Comparison of ENCODE assay signal across 9 mouse cellular contexts in genomic region chr9:21918692-21919384, GRCm38 (mm10). TPM values are rescaled to one million over a fixed set of nuclear protein-coding genes. Genes with fewer than 3 reads are reported as not detected.
DNase-seq lines count a peak whose midpoint lies in the region; ATAC-seq lines count a peak whose summit lies in the region.
"Had no signal": no experiment of that assay in that cellular context is flagged by ENCODE, and none has a peak within 500 bp of the region (broad histone marks: within the 10 kb centered on the region; RNA-seq: fewer than 3 reads in every experiment).

No protein-coding gene starts in this region.

- H3K9ac ChIP-seq in heart, embryonic 14.5 days (ENCODE audit: low read length) = no peak overlapping the region
- H3K9ac ChIP-seq in hindbrain, embryonic 11.5 days (ENCODE audit: low read depth, low read length) = no peak overlapping the region
- no peak overlapping the region for H3K9ac ChIP-seq in midbrain, embryonic 11.5 days (ENCODE audit: low read length)

- 0 out of 2 replicates have a peak, but pooled peaks cover 4% of the 10 kb centered on the region for H3K36me3 ChIP-seq in heart, embryonic 14.5 days (ENCODE audit: control insufficient read depth, insufficient read depth, low read length)
- H3K36me3 ChIP-seq in hindbrain, embryonic 11.5 days (ENCODE audit: control insufficient read depth, insufficient read depth, low read length) = no peaks in the 10 kb centered on the region
- H3K36me3 ChIP-seq in midbrain, embryonic 11.5 days (ENCODE audit: control insufficient read depth, insufficient read depth, low read length) = no peaks in the 10 kb centered on the region

- H3K27me3 ChIP-seq in heart, embryonic 14.5 days (ENCODE audit: control insufficient read depth, insufficient read depth, low read length) = no peaks in the 10 kb centered on the region
- H3K27me3 ChIP-seq in hindbrain, embryonic 11.5 days (ENCODE audit: control insufficient read depth, insufficient read depth, low read length) = peaks cover 5% of the 10 kb centered on the region; the same call in 1 of the 2 replicates
- H3K27me3 ChIP-seq in midbrain, embryonic 11.5 days (ENCODE audit: control insufficient read depth, insufficient read depth, low read length) = peaks cover 5% of the 10 kb centered on the region

- no peak for ATAC-seq in heart, embryonic 14.5 days (ENCODE audit: insufficient number of reproducible peaks, insufficient read depth, low FRiP score, low read depth)
- no peak for ATAC-seq in hindbrain, embryonic 11.5 days (ENCODE audit: low FRiP score)
- ATAC-seq in midbrain, embryonic 11.5 days (ENCODE audit: low FRiP score) = no peak
- no peak for ATAC-seq in CD4-positive, CD25-positive, alpha-beta regulatory T cell, adult 4 months

- intact Hi-C loops in heart, postnatal 25 days (cut with DNase I) = no loop called here

- peak overlapping the region; percentile 99 for H3K4me2 ChIP-seq in heart, embryonic 14.5 days (ENCODE audit: low read length)
- H3K4me2 ChIP-seq in hindbrain, embryonic 11.5 days (replicated peaks; ENCODE audit: low read depth, low read length) = peak overlapping the region; percentile 96; the same call in 1 of the 2 replicates
- peak overlapping the region; percentile 99 for H3K4me2 ChIP-seq in midbrain, embryonic 11.5 days

- peaks cover 2 to 10% of the 10 kb centered on the region in 2 experiments; a peak in 3 of 4 replicates for H3K4me1 ChIP-seq in heart, embryonic 14.5 days (ENCODE audit: control insufficient read depth in 2 of 2, insufficient read depth in 2 of 2, low read length in 2 of 2)
- peaks cover 2% of the 10 kb centered on the region; the same call in 1 of the 2 replicates for H3K4me1 ChIP-seq in hindbrain, embryonic 11.5 days (replicated peaks; ENCODE audit: control insufficient read depth, insufficient read depth, low read length)
- peaks cover 6% of the 10 kb centered on the region; the same call in 1 of the 2 replicates for H3K4me1 ChIP-seq in midbrain, embryonic 11.5 days (ENCODE audit: control insufficient read depth, insufficient read depth, low read length)

- no peak for DNase-seq in heart, postnatal 25 days (ENCODE audit: low spot score)
- peak; percentile 23 for DNase-seq in adipocyte (ENCODE audit: low spot score)
- DNase-seq in hindbrain, embryonic 11.5 days (ENCODE audit: low spot score) = no peak
- DNase-seq in midbrain, embryonic 11.5 days (ENCODE audit: low spot score, missing footprints) = peak; percentile 77
- no peak for DNase-seq in urinary bladder, postnatal 4 days (ENCODE audit: low spot score in 2 of 2)
- no peak for DNase-seq in adrenal gland, postnatal 25 days

- no peak overlapping the region for H3K27ac ChIP-seq in heart, embryonic 14.5 days (replicated peaks in 1 of 2; ENCODE audit: control insufficient read depth in 1 of 2, insufficient read depth in 1 of 2, low read depth in 2 of 2, low read length in 2 of 2)
- no peak overlapping the region for H3K27ac ChIP-seq in hindbrain, embryonic 11.5 days (ENCODE audit: low read depth, low read length)
- no peak overlapping the region for H3K27ac ChIP-seq in midbrain, embryonic 11.5 days (ENCODE audit: low read depth, low read length)

- peak overlapping the region in 1 of 2 experiments; percentile 69; a peak in 3 of 4 replicates for H3K4me3 ChIP-seq in heart, embryonic 14.5 days (ENCODE audit: control insufficient read depth in 1 of 2, insufficient read depth in 1 of 2, low read depth in 1 of 2, low read length in 2 of 2)
- no peak overlapping the region for H3K4me3 ChIP-seq in hindbrain, embryonic 11.5 days (ENCODE audit: low read depth, low read length)
- peak overlapping the region; percentile 64 for H3K4me3 ChIP-seq in midbrain, embryonic 11.5 days (ENCODE audit: low read depth, low read length)

- WGBS in heart, embryonic 14.5 days = 25% methylated on average over 5 of the region's 5 CpGs
- 31% methylated on average over 5 of the region's 5 CpGs for WGBS in hindbrain, embryonic 11.5 days
- WGBS in midbrain, embryonic 11.5 days = 18% methylated on average over 5 of the region's 5 CpGs

- H3K9me3 ChIP-seq in heart, embryonic 14.5 days (ENCODE audit: control insufficient read depth, low read length) = no peaks in the 10 kb centered on the region
- H3K9me3 ChIP-seq in hindbrain, embryonic 11.5 days (ENCODE audit: control insufficient read depth, low read length) = no peaks in the 10 kb centered on the region
- H3K9me3 ChIP-seq in midbrain, embryonic 11.5 days (ENCODE audit: control insufficient read depth, low read length) = no peaks in the 10 kb centered on the region

RNA-seq across cellular contexts. Expression of gene Rab3d, which starts 0.8 kb away (rescaled TPM):
- 7.8 and 9.0 TPM in 2 replicates for polyA plus RNA-seq in heart, embryonic 14.5 days (2014; fragmentation: Nextera tagmentation; extraction: Ambion mirVana)
- total RNA-seq in heart, postnatal 25 days (2021) = 10 to 100 TPM in 1 of 2 experiments, 1 to 10 TPM in 1; 9.2 to 12.1 TPM
- polyA plus RNA-seq in hindbrain, embryonic 11.5 days (2014; fragmentation: Nextera tagmentation; extraction: Ambion mirVana) = 8.6 and 9.5 TPM in 2 replicates
- 7.8 and 9.1 TPM in 2 replicates for polyA plus RNA-seq in midbrain, embryonic 11.5 days (2014; fragmentation: Nextera tagmentation; extraction: Ambion mirVana)
- 10 to 100 TPM in 1 of 2 experiments, 1 to 10 TPM in 1; 8.4 to 11.3 TPM for polyA plus RNA-seq in CD4-positive, CD25-positive, alpha-beta regulatory T cell, adult 4 months (2017; shearing (Covaris generic))
- total RNA-seq in adrenal gland, postnatal 25 days (2021) = 36.3 and 71.9 TPM in 2 replicates

RNA-seq across cellular contexts. Expression of gene Ccdc159, which starts 8.4 kb away (rescaled TPM):
- 2.4 and 3.0 TPM in 2 replicates for polyA plus RNA-seq in heart, embryonic 14.5 days (2014; fragmentation: Nextera tagmentation; extraction: Ambion mirVana)
- 1 to 10 TPM; 1.8 to 2.8 TPM for total RNA-seq in heart, postnatal 25 days (2021)
- 3.3 and 3.9 TPM in 2 replicates for polyA plus RNA-seq in hindbrain, embryonic 11.5 days (2014; fragmentation: Nextera tagmentation; extraction: Ambion mirVana)
- 2.4 and 3.4 TPM in 2 replicates for polyA plus RNA-seq in midbrain, embryonic 11.5 days (2014; fragmentation: Nextera tagmentation; extraction: Ambion mirVana)
- polyA plus RNA-seq in CD4-positive, CD25-positive, alpha-beta regulatory T cell, adult 4 months (2017; shearing (Covaris generic)) = under 1 TPM in 1 of 2 experiments, not detected in 1; 0.94 TPM
- total RNA-seq in adrenal gland, postnatal 25 days (2021) = 13.6 and 19.1 TPM in 2 replicates
- total RNA-seq: monocyte, adult 5-6 weeks had no signal

RNA-seq across cellular contexts. Expression of gene Tmem205, which starts 8.5 kb away (rescaled TPM):
- polyA plus RNA-seq in heart, embryonic 14.5 days (2014; fragmentation: Nextera tagmentation; extraction: Ambion mirVana) = 48.1 and 58.8 TPM in 2 replicates
- 10 to 100 TPM; 39.4 to 46.2 TPM for total RNA-seq in heart, postnatal 25 days (2021)
- polyA plus RNA-seq in hindbrain, embryonic 11.5 days (2014; fragmentation: Nextera tagmentation; extraction: Ambion mirVana) = 34.7 and 39.3 TPM in 2 replicates
- 30.6 and 35.7 TPM in 2 replicates for polyA plus RNA-seq in midbrain, embryonic 11.5 days (2014; fragmentation: Nextera tagmentation; extraction: Ambion mirVana)
- polyA plus RNA-seq in CD4-positive, CD25-positive, alpha-beta regulatory T cell, adult 4 months (2017; shearing (Covaris generic)) = 1 to 10 TPM; 8.0 to 8.7 TPM
- 471 and 609 TPM in 2 replicates for total RNA-seq in adrenal gland, postnatal 25 days (2021)

RNA-seq across cellular contexts. Expression of gene Plppr2, which starts 18.0 kb away (rescaled TPM):
- polyA plus RNA-seq in heart, embryonic 14.5 days (2014; fragmentation: Nextera tagmentation; extraction: Ambion mirVana) = 2.4 and 4.5 TPM in 2 replicates
- 1 to 10 TPM; 1.5 to 2.0 TPM for total RNA-seq in heart, postnatal 25 days (2021)
- 21.0 and 22.3 TPM in 2 replicates for polyA plus RNA-seq in hindbrain, embryonic 11.5 days (2014; fragmentation: Nextera tagmentation; extraction: Ambion mirVana)
- polyA plus RNA-seq in midbrain, embryonic 11.5 days (2014; fragmentation: Nextera tagmentation; extraction: Ambion mirVana) = 19.1 and 22.2 TPM in 2 replicates
- under 1 TPM; 0.28 to 0.90 TPM for polyA plus RNA-seq in CD4-positive, CD25-positive, alpha-beta regulatory T cell, adult 4 months (2017; shearing (Covaris generic))
- total RNA-seq in adrenal gland, postnatal 25 days (2021) = 35.6 and 40.5 TPM in 2 replicates
- total RNA-seq: monocyte, adult 5-6 weeks had no signal

RNA-seq across cellular contexts. Expression of gene Swsap1, which starts 36.7 kb away (rescaled TPM):
- 8.3 and 9.8 TPM in 2 replicates for polyA plus RNA-seq in heart, embryonic 14.5 days (2014; fragmentation: Nextera tagmentation; extraction: Ambion mirVana)
- 1 to 10 TPM; 5.8 to 7.4 TPM for total RNA-seq in heart, postnatal 25 days (2021)
- polyA plus RNA-seq in hindbrain, embryonic 11.5 days (2014; fragmentation: Nextera tagmentation; extraction: Ambion mirVana) = 14.6 and 20.4 TPM in 2 replicates
- polyA plus RNA-seq in midbrain, embryonic 11.5 days (2014; fragmentation: Nextera tagmentation; extraction: Ambion mirVana) = 20.3 and 22.3 TPM in 2 replicates
- polyA plus RNA-seq in CD4-positive, CD25-positive, alpha-beta regulatory T cell, adult 4 months (2017; shearing (Covaris generic)) = 10 to 100 TPM in 1 of 2 experiments, 1 to 10 TPM in 1; 3.2 to 13.5 TPM
- 14.0 and 19.4 TPM in 2 replicates for total RNA-seq in adrenal gland, postnatal 25 days (2021)

Comparison
In these comparisons a context has a peak if more than half of its experiments do, and no peak if none do; other contexts are left out.
1. DNase-seq: peak in adipocyte (single experiment) and midbrain, embryonic 11.5 days (single experiment); none in heart, postnatal 25 days (single experiment), hindbrain, embryonic 11.5 days (single experiment), urinary bladder, postnatal 4 days (0 of 2) and adrenal gland, postnatal 25 days (single experiment).
2. Peak in every context shown above with its lines, with median percentiles within 50 percentile points of each other: H3K4me2 ChIP-seq.